Mouse (Mus musculus): ENCODE results near the gene Atp6v0e2. TPM values are rescaled to one million over a fixed set of nuclear protein-coding genes. Genes with fewer than 3 reads are reported as not detected.

Gene Atp6v0e2
- 42.1 and 44.0 TPM in 2 replicates for polyA plus RNA-seq (2012; rRNA removed)

DNA sequence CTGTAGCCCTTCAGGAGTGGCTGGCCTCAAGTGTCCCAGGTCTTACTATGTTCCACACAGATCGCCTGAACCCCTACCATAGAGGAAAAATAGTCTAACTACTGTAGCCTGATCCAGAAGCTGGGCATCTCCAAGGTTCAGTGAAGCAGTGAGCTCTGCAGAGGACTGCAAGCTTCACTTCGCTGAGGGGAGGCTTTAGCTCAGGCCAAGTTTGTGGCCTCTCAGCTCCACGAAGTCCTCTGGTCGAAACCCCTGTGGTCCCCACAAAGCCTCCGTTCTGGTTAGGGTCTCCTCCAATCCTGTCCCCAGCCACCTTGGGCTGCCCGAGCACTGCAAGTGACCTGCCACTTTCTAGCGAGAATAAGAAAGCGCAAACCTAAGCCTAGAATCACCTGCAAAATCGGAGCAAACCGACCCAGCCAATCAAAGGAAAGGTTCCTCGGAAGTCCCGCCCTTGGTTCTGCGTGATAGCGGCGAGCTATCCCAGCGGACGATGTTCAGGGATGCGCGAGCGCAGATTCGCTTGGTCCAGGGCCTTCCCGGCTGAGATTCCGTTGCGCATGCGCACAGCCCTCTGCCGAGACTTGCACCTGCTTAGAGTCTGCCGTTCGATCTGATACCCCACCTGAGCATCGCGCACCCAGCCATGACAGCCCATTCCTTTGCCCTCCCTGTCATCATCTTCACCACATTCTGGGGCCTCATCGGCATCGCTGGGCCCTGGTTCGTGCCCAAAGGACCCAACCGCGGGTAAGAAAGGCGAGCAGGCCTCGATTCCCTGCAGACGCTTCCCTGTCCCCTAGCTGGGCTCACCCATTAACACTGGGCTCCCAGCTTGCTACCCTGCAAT is at the start of gene Atp6v0e2:
Gene Atp6v0e2, plus strand, starts transcription at position 511 of the 850 bp plus-strand sequence.

DNA sequence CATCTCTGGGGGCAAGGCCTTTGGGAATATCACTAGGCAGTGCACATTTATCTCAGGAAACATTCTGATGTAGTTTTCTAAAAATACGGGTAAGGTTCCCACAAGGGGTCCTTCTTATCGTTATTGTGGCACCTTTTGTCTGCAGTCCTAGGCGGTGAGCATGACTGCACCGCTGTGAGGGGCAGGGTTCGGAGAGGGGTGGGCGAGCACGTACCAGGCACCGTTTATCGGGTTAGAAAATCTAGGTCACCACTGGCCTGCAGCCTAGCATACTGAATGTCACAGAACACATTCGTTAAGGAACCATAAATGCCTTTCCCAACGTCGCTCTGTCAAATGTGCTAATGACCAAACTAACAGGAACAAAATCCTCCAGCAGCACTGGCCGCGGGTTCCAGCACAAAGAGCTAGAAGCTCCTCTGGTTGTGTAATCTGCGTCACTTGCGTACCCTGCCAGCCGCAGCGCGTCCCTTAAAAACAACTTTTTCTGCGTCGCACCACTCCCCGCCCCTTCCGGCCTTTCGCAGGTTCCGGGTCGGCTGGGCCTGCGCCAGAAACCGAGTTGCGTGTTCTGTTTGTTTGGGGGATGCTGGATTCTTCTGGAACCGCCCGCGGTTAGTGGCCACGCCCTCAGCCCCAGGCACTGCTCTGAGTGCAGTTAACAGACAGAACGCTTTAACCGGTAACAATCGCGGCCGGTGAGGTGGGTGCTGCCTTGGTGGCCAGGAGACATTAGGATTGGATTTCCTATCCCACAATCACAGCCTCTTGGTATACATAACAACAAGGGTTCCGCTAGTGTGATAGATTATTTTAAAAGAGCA is 17.1 kb downstream of the Atp6v0e2 start, which contains the start of gene Lrrc61:
Gene Lrrc61, plus strand, starts transcription at position 517 of the 824 bp plus-strand sequence.

DNA sequence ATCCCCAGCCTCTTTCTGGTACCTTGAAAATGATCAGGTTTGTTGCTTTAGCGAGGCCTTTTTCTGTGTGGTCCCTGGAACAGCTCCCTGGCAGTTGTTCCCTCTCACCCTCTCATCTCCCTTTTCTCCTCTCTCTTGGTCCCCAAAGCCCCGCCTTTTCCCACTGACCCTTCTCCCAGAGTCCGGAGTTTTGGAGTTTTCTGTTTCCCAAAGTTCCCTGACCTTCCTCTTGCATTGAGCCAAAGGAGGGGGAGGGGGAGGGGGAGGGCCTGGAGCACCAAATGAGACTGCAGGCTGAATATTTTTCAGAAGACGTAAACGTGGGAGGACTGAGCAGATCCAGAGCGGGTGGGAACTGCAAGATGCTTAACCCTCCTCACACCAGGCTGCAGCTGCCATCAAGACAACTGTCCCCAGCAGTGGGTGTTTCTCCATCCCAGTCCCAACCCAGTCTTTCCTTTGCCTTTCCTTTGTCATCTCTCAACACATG is 35.2 kb downstream of the Atp6v0e2 start, which contains the start of gene Rarres2:
Gene Rarres2, minus strand, starts transcription at position 218 of the 490 bp plus-strand sequence.

DNA sequence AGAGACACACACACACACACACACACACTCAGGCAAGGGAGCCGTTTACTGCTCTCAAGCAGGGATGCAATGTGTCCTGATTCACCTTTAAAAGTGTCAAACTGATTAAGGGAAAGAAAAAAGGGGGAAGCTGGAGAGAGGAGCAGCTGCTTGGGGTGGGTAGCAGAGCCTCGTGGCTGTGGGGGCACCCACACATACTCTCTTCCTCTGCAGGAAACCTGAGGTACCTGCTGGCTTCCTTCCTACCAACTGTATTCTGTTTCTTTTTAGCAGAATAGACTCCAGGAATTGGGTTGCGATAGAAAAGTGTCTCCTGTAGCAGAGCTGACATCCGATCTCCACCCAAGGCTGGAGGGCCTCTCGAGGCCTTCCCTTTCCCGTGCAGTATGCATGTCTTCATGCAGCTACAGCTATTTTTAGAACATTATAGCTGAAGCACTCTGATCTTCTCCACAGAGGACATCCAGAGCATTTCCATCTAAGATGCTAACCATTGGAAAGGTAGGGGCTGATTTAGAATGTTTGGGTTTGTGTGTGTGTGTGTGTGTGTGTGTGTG is 51.9 kb downstream of the Atp6v0e2 start, which contains the start of gene Gm45021:
Gene Gm45021, plus strand, starts transcription at position 417 of the 557 bp plus-strand sequence.

Other genes starting within 250 kb of the Atp6v0e2 start
- 31.3 and 32.2 TPM in 2 replicates for gene Krba1, start 142.0 kb upstream of the Atp6v0e2 start, polyA plus RNA-seq (2012; rRNA removed)
- gene Zfp467, start 91.8 kb upstream of the Atp6v0e2 start, polyA plus RNA-seq (2012; rRNA removed) = 21.1 and 27.9 TPM in 2 replicates
- gene Sspo, start 89.4 kb upstream of the Atp6v0e2 start, polyA plus RNA-seq (2012; rRNA removed) = 0.85 and 1.4 TPM in 2 replicates
- 19.2 and 19.4 TPM in 2 replicates for gene Lrrc61, start 17.2 kb downstream of the Atp6v0e2 start, polyA plus RNA-seq (2012; rRNA removed)
- gene Rarres2, start 35.2 kb downstream of the Atp6v0e2 start, polyA plus RNA-seq (2012; rRNA removed) = 2.2 and 5.1 TPM in 2 replicates
- not detected in 2 replicates for gene Gm45021, start 52.0 kb downstream of the Atp6v0e2 start, polyA plus RNA-seq (2012; rRNA removed)
- 38.4 and 41.8 TPM in 2 replicates for gene Repin1, start 56.3 kb downstream of the Atp6v0e2 start, polyA plus RNA-seq (2012; rRNA removed)
- not detected in 2 replicates for gene Gm44965, start 56.3 kb downstream of the Atp6v0e2 start, polyA plus RNA-seq (2012; rRNA removed)
- gene Zfp775, start 64.4 kb downstream of the Atp6v0e2 start, polyA plus RNA-seq (2012; rRNA removed) = 6.4 and 7.9 TPM in 2 replicates
- 0.78 and 1.4 TPM in 2 replicates for gene AI854703, start 89.1 kb downstream of the Atp6v0e2 start, polyA plus RNA-seq (2012; rRNA removed)
- gene Gimap8, start 109.6 kb downstream of the Atp6v0e2 start, polyA plus RNA-seq (2012; rRNA removed) = 1.2 and 1.7 TPM in 2 replicates
- gene Gimap9, start 138.5 kb downstream of the Atp6v0e2 start, polyA plus RNA-seq (2012; rRNA removed) = 4.7 and 5.9 TPM in 2 replicates
- 4.4 and 5.2 TPM in 2 replicates for gene Gimap4, start 146.9 kb downstream of the Atp6v0e2 start, polyA plus RNA-seq (2012; rRNA removed)
- gene Gimap6, start 170.6 kb downstream of the Atp6v0e2 start, polyA plus RNA-seq (2012; rRNA removed) = 6.3 and 9.2 TPM in 2 replicates
- gene Gm28053, start 181.0 kb downstream of the Atp6v0e2 start, polyA plus RNA-seq (2012; rRNA removed) = 1.5 and 2.4 TPM in 2 replicates
- not detected in 2 replicates for gene Gimap7, start 181.0 kb downstream of the Atp6v0e2 start, polyA plus RNA-seq (2012; rRNA removed)
- gene Gimap1, start 201.4 kb downstream of the Atp6v0e2 start, polyA plus RNA-seq (2012; rRNA removed) = 2.4 TPM in 2 replicates
- gene Gimap5, start 208.6 kb downstream of the Atp6v0e2 start, polyA plus RNA-seq (2012; rRNA removed) = 0.83 and 1.3 TPM in 2 replicates
- 0.06 TPM in 1 of 2 replicates, not detected in the other for gene Gimap3, start 233.2 kb downstream of the Atp6v0e2 start, polyA plus RNA-seq (2012; rRNA removed)

Data from central nervous system, embryonic 11.5 days (tissue).